Mouse (Mus musculus): Measurements from ENCODE around the gene Shank2.

Shank2 gene

DNA sequence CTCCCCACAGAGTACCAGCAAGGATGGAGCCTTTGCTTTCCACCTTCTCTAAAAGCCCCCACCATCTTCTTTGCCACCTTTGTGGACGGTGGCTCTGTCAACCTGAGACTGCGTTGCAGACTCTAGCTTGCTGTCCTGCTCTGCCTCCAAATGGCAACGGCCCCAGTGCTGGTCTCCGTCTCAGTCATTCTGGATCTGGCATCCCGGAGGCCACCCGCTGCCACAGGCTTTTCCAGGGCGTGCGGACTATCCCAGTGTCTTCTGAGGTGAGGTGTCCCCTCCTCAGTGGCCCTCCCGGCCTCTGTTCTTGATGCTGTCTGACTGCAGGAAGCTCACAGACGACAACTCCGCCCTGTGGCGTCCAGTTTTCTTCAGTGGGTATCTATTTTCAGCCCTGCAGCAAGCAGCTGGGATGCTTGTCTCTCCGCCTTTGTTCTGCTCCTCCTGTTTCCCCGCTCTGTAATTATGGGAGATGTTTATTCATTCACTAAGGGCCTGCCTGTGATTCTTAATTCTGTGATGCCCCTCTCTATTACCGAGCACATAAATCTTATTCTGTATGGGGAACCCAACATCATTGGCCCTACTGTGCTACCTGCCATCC, 159.0 kb downstream of the Shank2 start:
- DNase-seq (ENCODE audit: inconsistent ontology term): no peak

DNA sequence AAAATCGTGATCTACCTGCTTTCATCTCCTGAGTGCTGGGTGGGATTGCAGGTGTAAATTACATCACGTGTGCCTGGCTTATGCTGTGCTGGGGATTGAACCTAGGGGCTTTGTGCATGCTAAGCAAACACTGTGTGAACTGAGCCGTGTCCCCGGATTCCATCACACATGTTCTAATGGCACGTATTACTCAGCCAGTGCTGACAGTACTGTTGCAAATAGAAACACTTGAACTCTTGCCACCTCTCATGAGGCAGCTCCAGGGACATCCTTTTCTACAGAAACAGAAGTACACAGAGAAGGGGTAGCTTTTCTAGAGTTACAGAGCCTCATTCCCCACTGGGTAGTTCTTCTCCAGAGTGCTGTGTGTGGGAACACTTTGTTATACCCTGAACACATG, 168.5 kb downstream of the Shank2 start:
- no peak for DNase-seq (ENCODE audit: inconsistent ontology term)

DNA sequence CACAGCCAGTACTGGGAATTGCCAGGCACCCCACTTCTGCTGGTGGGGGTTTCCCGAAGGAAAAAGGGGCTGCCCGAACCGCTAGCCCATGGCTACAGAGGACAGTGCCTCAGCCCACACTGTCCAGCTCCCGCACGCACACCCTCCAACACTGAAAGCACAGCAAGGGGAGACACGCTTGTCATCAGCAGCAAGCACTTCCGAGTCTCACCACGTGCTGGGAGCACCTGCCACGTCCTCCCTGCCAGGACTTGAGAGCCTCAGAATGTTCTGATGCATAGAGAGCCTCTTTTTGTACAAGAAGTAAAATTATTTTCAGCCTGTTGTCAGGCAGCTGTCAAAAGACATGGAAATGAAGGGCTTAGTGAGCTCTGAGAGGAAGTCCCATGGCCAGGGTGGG, 169.0 kb downstream of the Shank2 start:
- no peak for DNase-seq (ENCODE audit: inconsistent ontology term)

DNA sequence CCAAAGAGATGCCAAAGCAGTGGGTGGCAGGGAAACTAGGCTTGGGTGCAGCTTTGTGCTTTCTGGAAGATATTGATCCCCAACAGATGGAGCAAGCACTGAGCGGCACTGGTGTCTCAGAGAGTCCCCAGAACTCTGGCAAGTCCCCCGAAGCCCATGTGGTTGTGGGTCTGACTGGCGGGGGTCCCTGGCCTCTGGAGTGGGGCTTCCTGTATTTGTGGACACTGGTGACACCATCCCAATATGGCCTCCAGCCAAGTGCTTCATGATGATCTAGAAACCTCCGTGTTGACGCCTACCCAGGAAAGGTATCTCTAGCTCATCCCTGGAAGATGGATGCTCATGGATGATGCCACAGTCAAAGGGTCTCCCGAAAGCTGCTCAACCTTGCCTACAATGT, 172.1 kb downstream of the Shank2 start:
- DNase-seq (ENCODE audit: inconsistent ontology term): no peak

DNA sequence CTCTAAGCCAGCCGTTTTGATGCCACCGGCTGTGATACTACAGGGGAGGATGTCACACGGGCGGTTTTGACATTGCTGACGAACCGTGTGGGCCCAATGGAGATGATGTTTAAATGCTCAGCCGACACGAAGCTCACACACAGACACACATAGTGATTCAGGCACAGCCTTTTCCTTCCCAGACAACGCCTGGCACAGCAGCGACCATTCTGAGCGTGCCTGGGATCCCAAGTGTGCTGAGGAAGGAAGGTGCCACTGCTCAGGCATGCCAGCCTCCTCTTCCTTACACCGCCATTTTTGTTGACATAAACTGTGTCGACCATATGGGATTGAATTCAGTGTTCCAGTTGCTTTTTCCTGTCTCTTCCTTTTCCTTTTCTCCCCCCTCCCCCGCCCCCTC, 172.6 kb downstream of the Shank2 start:
- DNase-seq (ENCODE audit: inconsistent ontology term): no peak

DNA sequence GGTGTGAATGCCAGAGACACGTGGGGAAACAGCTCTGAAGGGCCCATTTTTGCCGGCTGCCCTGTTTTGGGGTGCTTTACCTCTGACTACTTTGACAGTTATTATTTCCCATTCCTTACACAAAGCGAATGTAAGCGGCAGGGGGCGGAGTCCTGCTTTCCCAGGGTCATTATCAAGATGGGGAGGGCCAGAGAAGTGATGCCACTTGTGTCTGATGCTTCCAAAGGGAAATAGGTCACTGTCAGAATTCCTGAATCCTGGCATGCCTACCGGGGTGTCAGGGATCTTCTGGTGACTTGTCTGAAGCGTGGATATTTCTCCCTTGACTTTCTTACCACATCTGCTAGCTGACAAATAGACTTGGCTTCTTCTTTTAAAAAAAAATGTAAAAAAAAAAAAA, 173.3 kb downstream of the Shank2 start:
- peak; percentile 63 for DNase-seq (ENCODE audit: inconsistent ontology term)

DNA sequence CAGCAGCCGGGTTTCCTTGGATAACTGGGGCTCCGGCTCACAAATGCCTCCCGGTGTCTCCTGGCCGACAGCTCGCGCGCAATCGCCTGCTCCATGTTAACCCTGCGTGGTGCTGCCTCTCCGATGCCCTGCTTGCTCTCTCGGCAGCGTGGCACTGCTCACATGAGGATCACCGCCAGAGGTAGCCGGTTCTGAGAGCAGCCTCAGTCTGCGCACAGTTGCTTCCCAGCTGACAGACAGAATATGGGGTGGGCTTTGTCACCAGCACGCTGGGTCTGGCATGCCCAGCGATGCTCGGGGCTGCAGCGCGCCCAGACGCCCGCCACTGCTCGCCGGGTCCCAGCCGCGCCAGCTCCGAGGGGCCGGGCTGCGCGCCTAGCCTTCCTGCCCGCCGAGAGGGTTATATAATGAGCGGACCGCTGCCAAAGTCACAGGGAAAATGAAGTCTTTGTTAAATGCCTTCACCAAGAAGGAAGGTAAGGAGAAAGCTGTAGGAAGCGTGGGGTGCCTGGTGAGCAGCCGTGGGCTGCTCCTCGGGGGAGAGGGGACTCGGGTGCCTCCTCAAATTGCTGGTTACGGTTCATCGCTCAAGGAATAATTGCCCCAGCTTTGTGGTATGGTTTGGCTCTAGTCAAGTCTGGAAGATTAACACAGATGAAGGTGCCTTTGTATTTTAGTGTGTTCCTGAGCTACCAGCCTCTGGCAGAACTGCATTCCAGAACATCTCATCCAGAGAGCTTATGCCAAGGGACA, 173.9 kb downstream of the Shank2 start:
- peak; percentile 79 for DNase-seq (ENCODE audit: inconsistent ontology term)

DNA sequence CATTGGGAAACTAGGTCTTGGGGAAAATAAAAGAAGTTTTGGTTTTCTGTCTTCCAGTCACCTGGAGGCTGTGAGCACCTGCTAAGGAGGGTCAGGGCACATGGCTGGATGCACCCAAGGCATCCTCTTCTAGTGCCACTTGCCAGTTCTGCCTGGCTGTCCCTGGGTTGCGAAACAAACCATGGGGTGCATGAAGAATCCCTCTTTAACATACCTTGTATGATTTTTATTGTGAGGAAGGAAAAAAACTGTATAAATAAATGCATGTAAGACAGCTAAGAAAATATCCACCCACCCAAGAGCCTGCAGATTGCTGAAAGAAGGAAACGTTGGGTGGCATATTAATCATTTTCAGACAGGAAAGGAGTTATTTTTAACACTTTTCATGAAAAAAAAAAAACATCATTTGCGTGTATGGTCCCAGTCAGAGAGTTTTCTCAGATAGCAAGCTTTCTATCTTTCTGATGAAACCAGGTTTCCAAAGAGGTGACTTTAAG, 174.6 kb downstream of the Shank2 start:
- no peak for DNase-seq (ENCODE audit: inconsistent ontology term)

DNA sequence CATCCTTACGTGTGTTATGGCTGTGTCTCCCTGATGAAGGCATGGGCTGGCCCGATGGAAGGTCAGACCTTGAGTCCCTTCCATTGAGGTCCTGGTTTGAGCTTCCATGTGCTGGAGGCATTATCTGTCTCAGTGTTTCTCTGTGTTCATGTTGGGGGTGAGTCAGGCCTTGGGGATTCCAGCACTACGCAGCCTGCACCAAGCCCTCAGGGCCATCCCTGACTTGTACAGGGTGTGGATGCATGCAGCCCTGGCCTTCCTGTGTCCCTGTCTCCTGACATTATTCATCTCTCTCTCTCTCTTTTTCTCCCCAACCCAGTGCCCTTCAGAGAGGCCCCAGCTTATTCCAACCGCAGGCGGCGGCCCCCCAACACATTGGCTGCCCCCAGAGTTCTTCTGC, 177.7 kb downstream of the Shank2 start:
- no peak for DNase-seq (ENCODE audit: inconsistent ontology term)

DNA sequence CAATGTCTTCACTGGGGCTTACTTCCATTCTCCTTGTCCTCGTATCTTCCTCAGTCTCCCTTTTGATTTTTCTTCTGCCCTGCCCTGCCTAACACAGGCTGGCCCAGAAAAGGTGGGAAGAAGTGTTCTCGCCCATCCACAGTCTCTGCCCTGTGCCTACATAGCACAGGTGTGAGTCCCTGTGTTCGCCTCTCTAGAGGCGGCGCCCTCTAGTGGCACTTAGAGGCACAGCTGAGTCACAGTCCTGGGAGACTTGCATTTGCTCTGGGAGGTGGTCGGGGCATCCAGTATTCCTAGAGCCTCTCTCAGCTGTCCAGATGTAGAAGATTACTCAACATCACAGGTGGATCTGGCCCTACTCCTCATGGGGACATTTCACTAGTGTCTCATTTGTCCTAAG, 179.2 kb downstream of the Shank2 start:
- no peak for DNase-seq (ENCODE audit: inconsistent ontology term)

DNA sequence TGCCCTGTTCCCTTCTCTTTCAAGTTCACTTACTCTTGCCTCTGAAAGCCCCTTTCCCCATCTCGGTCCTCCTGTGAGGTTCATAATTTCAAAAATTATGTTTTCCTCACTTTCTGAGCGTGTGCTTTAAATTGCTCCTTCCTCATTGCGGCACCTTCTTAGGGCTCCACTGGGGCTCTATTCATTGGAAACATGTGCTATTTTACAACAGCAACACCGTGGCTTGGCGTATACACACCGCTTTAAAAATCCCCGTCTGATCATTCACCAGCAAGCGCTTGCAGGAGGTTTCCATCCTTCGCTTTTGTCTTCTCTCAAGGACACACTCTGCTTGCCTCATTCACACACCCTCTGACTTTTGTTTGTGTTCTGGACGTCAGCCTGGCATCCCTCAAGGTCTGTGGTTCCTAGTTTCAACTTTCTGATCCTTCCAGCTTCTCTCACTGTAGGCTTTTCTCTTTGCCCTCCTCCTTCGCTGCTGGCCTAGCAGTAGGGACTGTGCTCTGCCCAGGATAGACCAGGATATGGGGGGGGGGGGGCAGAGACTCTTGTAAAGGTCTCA, 186.2 kb downstream of the Shank2 start:
- no peak for DNase-seq (ENCODE audit: inconsistent ontology term)

DNA sequence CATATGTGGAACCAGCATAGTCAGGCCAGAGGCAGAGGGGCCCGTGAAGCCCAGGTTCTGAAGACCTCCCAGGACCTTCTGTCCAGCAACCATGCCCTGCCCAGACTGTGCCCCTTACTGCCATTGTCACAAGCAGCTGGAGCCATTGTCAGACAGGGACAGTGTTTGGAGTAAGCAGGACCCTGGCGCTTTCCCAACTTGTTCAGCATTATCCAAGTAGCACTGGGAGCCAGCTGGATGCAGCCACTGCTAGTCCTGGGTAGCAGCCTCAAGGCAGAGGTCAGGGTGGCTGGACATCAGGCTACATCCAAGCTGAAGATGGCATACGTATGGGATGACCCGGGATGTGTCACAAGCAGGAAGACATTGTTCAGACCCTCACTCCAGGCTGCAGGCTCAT, 187.7 kb downstream of the Shank2 start:
- DNase-seq (ENCODE audit: inconsistent ontology term): no peak

DNA sequence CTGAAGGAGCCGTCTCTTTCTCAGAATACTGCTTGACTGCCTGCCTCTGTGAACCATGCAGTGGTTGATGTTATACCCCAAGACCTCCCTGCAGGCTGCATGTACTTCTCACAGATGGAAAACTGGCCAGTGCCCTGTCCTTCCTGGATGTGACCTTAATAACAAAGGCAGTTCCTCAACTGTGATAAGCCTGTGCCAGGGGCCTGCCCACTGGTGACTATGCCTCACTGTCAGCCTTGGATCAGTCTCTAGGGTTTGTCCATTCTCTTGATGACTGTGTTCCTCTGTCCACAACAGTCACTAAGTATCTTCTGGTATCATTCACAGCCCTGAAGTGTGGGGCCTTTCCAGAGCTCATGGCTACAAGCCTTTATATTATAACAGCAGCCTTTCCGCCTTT, 196.8 kb downstream of the Shank2 start:
- DNase-seq (ENCODE audit: inconsistent ontology term): no peak

DNA sequence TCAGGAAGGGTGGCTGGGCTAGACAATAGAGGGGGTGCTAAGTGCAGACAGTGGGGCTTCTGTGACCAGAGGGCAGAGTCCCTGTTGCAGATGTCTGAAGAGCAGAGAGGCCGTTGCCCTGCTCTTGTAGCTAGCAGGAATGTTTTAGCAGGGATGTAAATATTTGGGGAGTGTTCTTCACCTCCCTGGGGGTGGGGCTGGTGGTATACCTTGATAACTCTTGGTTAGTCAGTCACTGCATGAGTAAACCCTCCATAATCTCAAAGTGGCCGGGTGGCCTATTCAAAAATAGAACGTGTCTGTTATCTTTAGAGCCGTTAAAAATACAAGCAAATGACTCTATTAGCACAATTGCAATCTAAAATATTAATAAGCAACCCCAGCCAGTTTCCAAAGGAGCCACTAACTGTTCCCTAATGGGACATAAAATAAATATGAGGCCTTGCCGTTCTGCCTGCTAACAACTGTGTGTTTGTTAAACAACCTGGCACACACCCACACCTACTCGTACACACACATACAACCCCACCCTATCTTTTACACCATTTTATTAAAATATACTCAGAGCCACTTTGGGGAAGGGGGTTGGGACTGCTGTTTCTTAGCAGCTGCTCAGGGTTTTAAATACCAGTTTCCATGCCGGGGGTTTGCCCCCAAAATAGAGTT, 200.4 kb downstream of the Shank2 start:
- DNase-seq (ENCODE audit: inconsistent ontology term): no peak

DNA sequence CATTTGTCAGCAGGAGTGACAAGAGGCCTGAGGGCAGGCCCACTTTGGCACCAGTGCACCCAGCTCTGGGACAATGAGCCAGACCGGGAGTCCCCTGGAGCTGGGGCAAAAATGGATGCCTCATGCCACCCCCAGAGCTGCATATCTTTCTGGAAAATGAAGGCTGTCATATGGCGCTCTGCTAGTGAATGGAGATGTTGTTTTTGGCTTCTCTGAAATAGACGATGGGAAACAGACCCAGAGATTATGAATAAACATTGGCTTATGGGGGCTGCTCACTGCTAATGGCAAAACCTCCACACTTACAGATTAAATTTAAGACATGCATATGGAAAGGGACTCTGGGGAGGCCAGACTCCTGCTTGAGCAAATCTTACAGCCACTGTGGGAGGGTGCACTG, 202.6 kb downstream of the Shank2 start:
- DNase-seq (ENCODE audit: inconsistent ontology term): peak; percentile 19

DNA sequence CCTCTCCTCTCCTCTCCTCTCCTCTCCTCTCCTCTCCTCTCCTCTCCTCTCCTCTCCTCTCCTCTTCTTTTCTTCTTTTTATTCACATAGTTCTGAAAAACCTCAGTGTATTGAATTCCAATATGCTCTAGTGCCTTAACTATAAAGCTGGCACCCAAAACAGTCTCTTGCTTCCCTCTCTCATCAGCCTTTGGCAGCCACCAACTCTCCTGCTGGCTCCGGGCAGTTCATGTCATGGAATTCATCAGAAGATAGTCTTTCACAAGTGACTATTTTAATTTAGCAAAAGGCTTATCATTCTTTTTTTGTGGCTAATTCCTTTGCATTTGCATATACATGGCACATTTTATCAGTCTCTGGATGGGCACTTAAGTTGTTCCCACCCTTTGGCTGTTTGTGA, 203.4 kb downstream of the Shank2 start:
- peak; percentile 44 for DNase-seq (ENCODE audit: inconsistent ontology term)

DNA sequence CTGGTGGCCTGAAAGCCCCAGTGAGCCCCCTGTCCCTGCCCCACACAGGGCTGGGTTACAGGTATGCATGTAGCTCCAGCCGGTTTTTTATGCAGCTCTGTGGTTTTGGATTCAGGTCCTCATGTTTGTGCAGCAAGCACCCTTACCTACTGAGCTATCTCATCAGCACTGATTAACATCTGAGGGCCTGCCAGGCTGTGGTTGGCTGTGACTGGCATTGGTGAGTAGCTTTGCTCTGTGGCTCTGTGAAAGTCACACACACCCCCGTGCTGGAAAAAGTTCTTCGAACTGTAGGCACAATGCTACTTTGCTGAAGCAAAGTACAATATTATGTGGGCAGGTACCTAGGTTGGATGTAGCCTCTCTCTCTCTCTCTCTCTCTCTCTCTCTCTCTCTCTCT, 204.1 kb downstream of the Shank2 start:
- DNase-seq (ENCODE audit: inconsistent ontology term): no peak

DNA sequence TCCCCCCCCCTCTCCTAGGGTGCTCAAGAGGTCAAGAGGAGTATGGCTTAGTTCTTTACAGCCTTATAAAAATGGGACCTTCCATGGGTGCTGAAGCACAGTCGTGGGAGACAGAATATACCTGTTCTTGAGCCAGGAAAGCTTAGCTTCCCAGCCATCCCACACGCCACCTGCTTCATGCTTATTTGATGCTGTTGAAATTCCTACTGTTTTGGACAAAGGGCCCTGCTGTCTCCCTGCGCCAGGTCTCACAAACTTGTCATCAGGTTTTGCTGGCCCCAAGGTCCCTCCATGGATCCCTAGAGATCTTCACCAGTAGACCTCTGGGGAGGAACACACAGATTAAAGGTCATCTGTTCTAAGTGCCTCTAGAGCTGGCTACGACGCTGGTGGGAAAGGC, 204.5 kb downstream of the Shank2 start:
- DNase-seq (ENCODE audit: inconsistent ontology term): no peak

DNA sequence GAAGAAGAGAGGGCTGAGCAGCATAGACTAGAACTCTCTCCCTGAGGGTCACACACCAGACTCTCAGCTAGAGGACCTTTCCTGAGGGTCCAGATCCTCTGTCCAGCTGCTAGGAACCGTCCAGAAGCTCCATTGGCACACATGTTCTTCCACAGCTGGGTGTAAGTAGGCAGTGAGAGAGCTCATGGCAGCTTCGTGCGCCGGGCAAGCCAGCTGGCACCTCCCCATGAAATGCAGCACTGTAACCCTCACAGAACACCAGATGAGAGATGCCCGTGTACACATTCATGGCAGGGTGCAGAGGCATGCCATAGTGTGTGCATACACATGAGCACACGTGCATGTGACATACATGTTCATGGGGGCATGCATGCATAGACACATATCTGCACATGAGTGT, 205.4 kb downstream of the Shank2 start:
- DNase-seq (ENCODE audit: inconsistent ontology term): no peak

DNA sequence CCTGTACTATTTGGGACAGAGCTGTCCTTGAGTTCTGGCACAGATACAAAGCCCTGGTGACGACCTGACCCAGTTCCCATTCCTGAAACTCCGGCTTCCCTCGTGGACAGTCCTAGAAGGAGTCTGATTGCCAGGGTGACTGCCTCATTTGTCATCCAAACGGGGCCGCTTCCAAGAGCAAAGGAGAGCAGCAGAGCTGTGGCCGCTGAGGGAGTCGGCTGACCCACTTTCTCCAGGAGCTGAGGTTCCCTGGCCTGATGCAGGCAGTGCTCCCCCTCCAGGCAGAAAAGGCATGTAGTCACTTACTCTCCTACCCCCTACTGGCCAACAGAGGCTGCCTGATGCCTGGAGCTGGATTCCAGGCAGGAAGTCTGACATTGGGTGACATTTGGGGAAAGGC, 206.1 kb downstream of the Shank2 start:
- DNase-seq (ENCODE audit: inconsistent ontology term): peak; percentile 93

DNA sequence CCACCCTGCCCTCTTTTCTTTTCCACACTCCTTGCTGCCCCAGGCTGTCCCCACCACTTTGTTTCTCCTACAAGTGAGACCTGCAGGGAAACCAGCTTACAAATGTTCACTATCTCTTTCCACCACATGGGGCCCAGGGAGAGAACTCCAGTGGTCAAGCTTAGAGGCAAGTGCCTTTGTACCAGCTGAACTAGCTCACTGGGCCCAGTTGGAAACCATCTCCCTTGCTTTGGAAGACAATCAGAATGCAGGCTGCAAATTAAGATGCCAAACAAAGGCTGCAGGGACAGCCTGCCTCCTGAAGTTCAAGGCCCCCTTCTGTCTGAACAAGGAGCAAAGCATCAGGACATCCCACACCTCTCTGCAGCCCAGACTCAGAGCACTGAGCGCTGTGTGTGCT, 206.9 kb downstream of the Shank2 start:
- DNase-seq (ENCODE audit: inconsistent ontology term): no peak

DNA sequence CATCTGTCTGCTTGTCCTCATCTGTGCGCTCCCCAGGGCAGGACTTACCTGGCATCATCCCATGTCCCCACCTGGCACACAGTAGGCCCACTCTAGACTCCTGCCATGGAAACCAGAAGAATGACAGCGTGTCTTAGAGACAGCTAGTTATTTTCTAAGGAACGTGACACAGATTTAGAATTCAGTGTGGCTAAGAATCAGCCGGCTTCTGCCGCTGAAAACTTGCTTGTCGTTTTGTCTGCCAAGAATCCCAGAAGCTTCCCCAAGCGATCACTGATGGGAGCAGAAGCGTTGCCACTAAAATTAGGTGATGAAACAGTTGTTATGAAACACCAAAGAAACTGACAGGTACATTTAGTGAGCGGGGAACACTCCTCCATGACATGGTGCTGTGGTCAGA, 208.8 kb downstream of the Shank2 start:
- DNase-seq (ENCODE audit: inconsistent ontology term): no peak

DNA sequence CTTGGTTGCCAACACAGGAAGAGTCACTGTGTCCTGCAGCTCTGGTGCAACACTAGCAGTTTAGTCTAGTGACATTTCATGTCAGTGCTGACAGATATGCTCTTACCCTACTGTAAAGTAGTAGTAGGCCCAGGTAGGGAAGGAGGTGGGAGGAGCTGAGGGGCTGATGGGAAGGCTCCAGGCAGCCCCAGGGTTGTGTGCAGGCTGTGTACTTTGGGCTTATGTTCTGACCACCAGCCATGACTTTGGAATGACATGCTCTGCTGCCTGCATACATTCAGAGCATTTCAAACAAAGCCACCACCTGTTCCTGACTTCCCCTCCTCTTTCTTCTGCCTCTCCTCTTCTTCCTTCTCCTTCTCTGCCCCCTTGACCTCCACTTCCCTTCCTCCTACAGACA, 211.0 kb downstream of the Shank2 start:
- no peak for DNase-seq (ENCODE audit: inconsistent ontology term)
